Mouse (Mus musculus): ENCODE measurements around the gene Kcnj5. TPM values are rescaled to one million over a fixed set of nuclear protein-coding genes. Genes with fewer than 3 reads are reported as not detected.

Kcnj5 gene
- polyA plus RNA-seq, 1 experiment = 0.23 TPM

DNA sequence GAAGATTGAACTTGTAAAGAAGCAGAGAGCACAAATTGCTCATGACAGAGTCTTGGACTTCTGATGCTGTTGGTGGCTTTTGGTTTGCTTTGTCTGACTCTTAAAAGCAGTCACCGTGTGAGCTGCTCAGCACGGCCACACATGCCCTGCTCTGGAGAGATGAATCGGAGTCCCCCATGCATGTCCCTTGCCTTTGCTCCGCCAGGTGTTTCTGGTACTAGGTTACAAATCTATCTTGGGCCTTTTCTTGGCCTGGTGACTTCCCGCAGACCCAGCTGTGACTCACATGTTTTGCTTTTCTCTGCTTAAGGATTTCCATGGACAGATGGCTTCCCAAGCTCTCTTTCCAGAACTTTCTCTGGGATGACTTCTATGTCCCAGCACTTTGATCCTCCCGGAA, 29.5 kb upstream of the Kcnj5 start:
- 88% methylated on average over 6 of the region's 6 CpGs for WGBS
- Histone ChIP-seq H3K4me3 (replicated peaks; ENCODE audit: insufficient read depth, low read depth, low read length) (no peak overlapping the region), H3K27me3 (ENCODE audit: control insufficient read depth, insufficient read depth, low read length) (no peaks in the 10 kb centered on the region), H3K4me1 (ENCODE audit: control insufficient read depth, insufficient read depth, low read length) (no peaks in the 10 kb centered on the region), H3K27ac (ENCODE audit: insufficient read depth, low read length) (no peak overlapping the region)
- no peak for DNase-seq
- TF ChIP-seq CTCF (IDR thresholded peaks at IDR 0.05; ENCODE audit: borderline replicate concordance, insufficient read depth, low read depth, low read length) (no peak), POLR2A (IDR thresholded peaks at IDR 0.05; ENCODE audit: borderline replicate concordance, insufficient read depth, low read length) (no peak)

DNA sequence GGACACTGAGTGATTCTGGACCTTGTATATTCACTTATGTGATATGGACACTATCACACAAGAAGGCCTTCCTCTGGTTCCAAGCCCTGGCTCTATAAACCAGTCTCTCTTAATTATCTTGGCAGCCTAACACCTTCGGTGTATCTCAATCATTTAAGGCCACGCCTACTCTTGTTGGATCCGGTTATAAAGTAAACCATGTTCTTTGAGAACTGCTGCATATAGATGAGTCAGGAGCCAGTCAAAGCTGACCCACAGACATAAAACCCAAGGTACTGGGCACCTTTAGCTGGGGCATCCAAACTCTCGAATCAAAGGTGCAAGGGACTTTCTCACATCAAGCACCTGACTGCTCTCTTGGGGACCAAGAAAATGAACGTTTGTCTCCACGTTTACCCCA, 28.1 kb upstream of the Kcnj5 start, which contains the start of gene Kcnj1:
Gene Kcnj1, plus strand, starts transcription at position 292 of the 400 bp plus-strand sequence.
- H3K27ac ChIP-seq (ENCODE audit: insufficient read depth, low read length) = no peak within 1 kb of the TSS
- TF ChIP-seq POLR2A (IDR thresholded peaks at IDR 0.05; ENCODE audit: borderline replicate concordance, insufficient read depth, low read length) = no peak
- no peak for TF ChIP-seq CTCF (IDR thresholded peaks at IDR 0.05; ENCODE audit: borderline replicate concordance, insufficient read depth, low read depth, low read length)
- DNase-seq = no peak
- no peaks in the 10 kb centered on the region for H3K27me3 ChIP-seq (ENCODE audit: control insufficient read depth, insufficient read depth, low read length)
- 81% methylated on average over 6 of the region's 6 CpGs for WGBS
- no peaks in the 10 kb centered on the region for H3K4me1 ChIP-seq (ENCODE audit: control insufficient read depth, insufficient read depth, low read length)
- H3K4me3 ChIP-seq (replicated peaks; ENCODE audit: insufficient read depth, low read depth, low read length) = no peak within 1 kb of the TSS

DNA sequence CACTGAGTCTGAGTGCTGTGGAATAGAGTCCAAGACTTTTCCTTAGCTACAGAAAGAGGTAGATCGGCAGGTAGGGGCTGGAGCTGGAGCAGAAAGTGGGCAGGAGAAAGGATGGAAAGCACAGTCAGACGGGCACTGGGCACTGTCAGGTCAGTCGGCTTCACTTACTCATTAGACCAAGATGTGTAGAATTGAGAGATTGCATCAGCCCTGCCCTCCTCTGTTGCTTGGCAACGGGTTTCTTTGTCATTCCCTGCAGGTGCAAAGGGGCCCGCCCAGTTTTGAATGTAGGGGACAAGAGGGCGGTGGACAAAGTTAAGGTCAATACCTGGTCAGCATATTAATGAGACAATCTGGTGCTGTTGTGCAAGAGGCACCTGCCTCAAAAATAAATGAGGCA, 25.2 kb upstream of the Kcnj5 start:
- no peaks in the 10 kb centered on the region for H3K4me1 ChIP-seq (ENCODE audit: control insufficient read depth, insufficient read depth, low read length)
- TF ChIP-seq CTCF (IDR thresholded peaks at IDR 0.05; ENCODE audit: borderline replicate concordance, insufficient read depth, low read depth, low read length) (no peak), POLR2A (IDR thresholded peaks at IDR 0.05; ENCODE audit: borderline replicate concordance, insufficient read depth, low read length) (no peak)
- no peak overlapping the region for H3K27ac ChIP-seq (ENCODE audit: insufficient read depth, low read length)
- no peaks in the 10 kb centered on the region for H3K27me3 ChIP-seq (ENCODE audit: control insufficient read depth, insufficient read depth, low read length)
- WGBS = 25% methylated on average over 6 of the region's 6 CpGs
- no peak overlapping the region for H3K4me3 ChIP-seq (replicated peaks; ENCODE audit: insufficient read depth, low read depth, low read length)
- DNase-seq = no peak

DNA sequence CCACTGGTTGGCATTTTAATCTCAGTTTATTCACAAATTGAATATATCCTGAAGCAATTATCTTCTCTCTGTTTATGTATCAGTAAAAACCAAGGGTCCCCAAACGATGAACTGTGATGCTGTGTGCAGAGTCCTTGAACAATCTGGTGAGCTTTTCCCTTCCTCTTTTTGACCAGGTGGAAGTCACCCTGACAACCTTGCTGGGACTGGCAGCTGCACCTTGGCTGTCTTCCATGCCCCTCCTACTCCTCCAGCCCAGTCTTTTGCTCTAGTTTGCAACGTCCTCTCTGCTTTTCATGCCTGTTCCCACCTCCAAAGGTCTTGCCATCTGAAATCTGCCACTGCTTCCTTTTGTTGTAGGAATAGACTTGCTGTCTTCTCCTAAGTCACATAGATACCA, 24.7 kb upstream of the Kcnj5 start:
- 27% methylated on average over 2 of the region's 2 CpGs for WGBS

DNA sequence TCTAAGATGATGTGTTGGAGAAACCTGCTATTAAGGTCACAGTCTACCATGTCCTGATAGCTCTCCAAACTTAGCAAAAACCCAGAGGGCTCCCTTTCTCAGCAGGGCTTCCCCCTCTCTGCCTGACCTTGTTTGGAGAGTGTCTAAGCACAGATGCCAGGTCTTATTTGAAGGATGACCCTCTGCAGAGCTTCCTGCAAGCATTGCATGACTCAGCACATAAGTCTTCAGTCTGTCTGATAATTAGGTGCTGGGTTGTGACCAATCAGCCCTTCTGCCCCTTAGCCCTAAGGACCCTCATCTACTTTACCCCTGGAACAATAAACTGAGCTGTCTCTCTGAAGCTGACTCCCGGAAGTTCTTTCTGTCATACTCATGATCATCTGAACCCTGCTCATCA, 16.6 kb upstream of the Kcnj5 start:
- no peak for DNase-seq
- no peak overlapping the region for H3K4me3 ChIP-seq (replicated peaks; ENCODE audit: insufficient read depth, low read depth, low read length)
- H3K27me3 ChIP-seq (ENCODE audit: control insufficient read depth, insufficient read depth, low read length) = no peaks in the 10 kb centered on the region
- no peak overlapping the region for H3K27ac ChIP-seq (ENCODE audit: insufficient read depth, low read length)
- TF ChIP-seq CTCF (IDR thresholded peaks at IDR 0.05; ENCODE audit: borderline replicate concordance, insufficient read depth, low read depth, low read length) (no peak), POLR2A (IDR thresholded peaks at IDR 0.05; ENCODE audit: borderline replicate concordance, insufficient read depth, low read length) (no peak)
- no peaks in the 10 kb centered on the region for H3K4me1 ChIP-seq (ENCODE audit: control insufficient read depth, insufficient read depth, low read length)
- 88% methylated on average over 1 of the region's 1 CpGs for WGBS

More for the DNA sequence above, 24.7 kb upstream of the Kcnj5 start:
- H3K4me3 ChIP-seq (replicated peaks; ENCODE audit: insufficient read depth, low read depth, low read length) = no peak overlapping the region
- no peak overlapping the region for H3K27ac ChIP-seq (ENCODE audit: insufficient read depth, low read length)
- DNase-seq = no peak
- H3K27me3 ChIP-seq (ENCODE audit: control insufficient read depth, insufficient read depth, low read length) = no peaks in the 10 kb centered on the region
- H3K4me1 ChIP-seq (ENCODE audit: control insufficient read depth, insufficient read depth, low read length) = no peaks in the 10 kb centered on the region
- TF ChIP-seq CTCF (IDR thresholded peaks at IDR 0.05; ENCODE audit: borderline replicate concordance, insufficient read depth, low read depth, low read length) (no peak), POLR2A (IDR thresholded peaks at IDR 0.05; ENCODE audit: borderline replicate concordance, insufficient read depth, low read length) (no peak)

DNA sequence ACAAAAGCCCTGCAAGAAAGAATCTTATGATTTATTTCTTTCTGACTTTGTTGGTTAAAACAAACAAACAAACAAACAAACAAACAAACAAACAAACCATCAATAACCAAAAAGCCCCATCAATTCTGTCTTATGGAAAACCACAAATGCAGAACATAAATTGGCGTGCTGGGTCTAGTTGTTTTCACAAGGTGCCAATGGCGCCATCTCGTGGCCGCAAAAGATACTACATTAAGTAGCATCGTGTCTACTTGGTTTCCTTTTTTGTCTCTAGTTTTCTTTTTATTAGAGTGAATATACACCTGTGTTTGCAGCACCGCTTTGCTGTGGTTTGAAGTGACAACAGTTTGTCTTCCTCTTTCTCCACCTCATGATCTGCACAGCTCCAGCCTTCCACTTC, 6.2 kb upstream of the Kcnj5 start:
- Histone ChIP-seq H3K4me1 (ENCODE audit: control insufficient read depth, insufficient read depth, low read length) (no peaks in the 10 kb centered on the region), H3K27me3 (ENCODE audit: control insufficient read depth, insufficient read depth, low read length) (no peaks in the 10 kb centered on the region; the same call in 1 of the 2 replicates), H3K4me3 (replicated peaks; ENCODE audit: insufficient read depth, low read depth, low read length) (no peak overlapping the region), H3K27ac (ENCODE audit: insufficient read depth, low read length) (no peak overlapping the region)
- WGBS = 8% methylated on average over 6 of the region's 6 CpGs
- TF ChIP-seq CTCF (IDR thresholded peaks at IDR 0.05; ENCODE audit: borderline replicate concordance, insufficient read depth, low read depth, low read length) (peak; percentile 76), POLR2A (IDR thresholded peaks at IDR 0.05; ENCODE audit: borderline replicate concordance, insufficient read depth, low read length) (no peak)
- DNase-seq = peak; percentile 57 to 72

DNA sequence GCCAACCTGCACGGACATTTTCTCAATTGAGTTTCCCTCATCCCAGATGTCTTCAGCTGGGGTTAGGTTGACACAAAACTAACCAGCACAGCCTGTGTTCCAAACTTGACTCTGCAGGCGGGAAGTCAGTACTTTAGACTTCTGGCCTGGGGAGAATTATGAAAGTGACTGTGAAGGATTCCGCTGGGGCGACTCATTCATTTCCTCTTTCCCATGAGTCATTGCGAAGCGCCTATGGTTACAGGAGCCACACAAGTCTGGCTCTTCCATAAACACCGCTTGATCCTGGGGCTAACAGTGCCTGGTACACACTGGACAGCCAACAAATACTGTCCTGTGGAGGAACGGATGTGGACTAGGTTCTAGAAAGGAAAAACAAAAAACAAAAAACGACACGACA, 5.2 kb upstream of the Kcnj5 start:
- DNase-seq = no peak
- H3K4me1 ChIP-seq (ENCODE audit: control insufficient read depth, insufficient read depth, low read length) = no peaks in the 10 kb centered on the region; the same call in 1 of the 2 replicates
- H3K27ac ChIP-seq (ENCODE audit: insufficient read depth, low read length) = no peak overlapping the region
- TF ChIP-seq POLR2A (IDR thresholded peaks at IDR 0.05; ENCODE audit: borderline replicate concordance, insufficient read depth, low read length) (no peak), CTCF (IDR thresholded peaks at IDR 0.05; ENCODE audit: borderline replicate concordance, insufficient read depth, low read depth, low read length) (no peak)
- H3K27me3 ChIP-seq (ENCODE audit: control insufficient read depth, insufficient read depth, low read length) = no peaks in the 10 kb centered on the region; the same call in 1 of the 2 replicates
- H3K4me3 ChIP-seq (replicated peaks; ENCODE audit: insufficient read depth, low read depth, low read length) = no peak overlapping the region
- 94% methylated on average over 10 of the region's 10 CpGs for WGBS

DNA sequence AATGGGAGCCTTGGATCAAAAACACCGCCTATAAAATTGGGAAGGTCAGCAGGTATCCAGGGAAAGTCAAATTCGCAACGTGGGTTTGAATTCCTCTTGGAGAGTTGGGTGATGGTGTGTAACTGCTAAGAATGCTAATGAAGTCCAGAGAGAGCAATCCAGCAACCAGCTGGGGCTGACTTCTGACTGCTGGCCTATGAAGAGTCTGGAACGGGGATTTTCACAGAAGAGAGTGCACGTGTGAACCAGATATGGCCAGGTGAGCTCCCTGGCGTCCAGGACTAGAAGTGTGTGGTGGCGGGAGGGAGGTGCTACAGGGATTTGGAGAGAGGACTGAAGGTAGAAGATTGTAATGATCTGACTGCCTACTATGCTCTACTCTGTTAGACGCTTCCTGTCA, 3.9 kb upstream of the Kcnj5 start:
- Histone ChIP-seq H3K4me1 (ENCODE audit: control insufficient read depth, insufficient read depth, low read length) (no peaks in the 10 kb centered on the region; the same call in 1 of the 2 replicates), H3K27ac (ENCODE audit: insufficient read depth, low read length) (no peak overlapping the region), H3K4me3 (replicated peaks; ENCODE audit: insufficient read depth, low read depth, low read length) (no peak overlapping the region), H3K27me3 (ENCODE audit: control insufficient read depth, insufficient read depth, low read length) (peaks cover 2% of the 10 kb centered on the region; the same call in 1 of the 2 replicates)
- no peak for DNase-seq
- WGBS = 66% methylated on average over 8 of the region's 8 CpGs
- TF ChIP-seq CTCF (IDR thresholded peaks at IDR 0.05; ENCODE audit: borderline replicate concordance, insufficient read depth, low read depth, low read length) (no peak), POLR2A (IDR thresholded peaks at IDR 0.05; ENCODE audit: borderline replicate concordance, insufficient read depth, low read length) (no peak)
